Mouse (Mus musculus) Patski (cell line): ENCODE results near the gene Cck. TPM values are rescaled to one million over a fixed set of nuclear protein-coding genes. Genes with fewer than 3 reads are reported as not detected.
"Not testable (repeated sequence)": the region's sequence is repeated elsewhere in the genome, so short reads cannot be mapped to it uniquely, and the experiment has no call there.

Experiments
- ATAC-seq: fragments of 100-300 bp; one replicate; pipeline ENCODE4 v1.8.0; 2021
- CTCF ChIA-PET: fragments of 350-600 bp; sonication (Branson Sonifier 250); formaldehyde crosslinking; loops from one replicate; lab custom pipeline; 2022; ENCODE audit warnings: inconsistent platforms; lab: Charles Lee
- POLR2A ChIA-PET: fragments of 350-600 bp; sonication (Branson Sonifier 250); formaldehyde crosslinking; loops from one replicate; lab custom pipeline; 2022; ENCODE audit warnings: antibody characterized with exemption, inconsistent platforms; lab: Charles Lee
- DNase-seq: peaks from one replicate; pipeline ENCODE4 v3.0.0-alpha.2; 2011; ENCODE audit warnings: low read depth, low spot score
- H3K27me3 ChIP-seq: fragments of 371-371 bp; one replicate; pipeline ENCODE4 v1.5.1; 2021
- CTCF ChIP-seq: fragments of 100-300 bp; IDR thresholded peaks from one replicate; pipeline ENCODE4 v1.5.1; 2021
- in situ Hi-C: fragments of 300-500 bp; cut with MboI; formaldehyde crosslinking; loops from 3 replicates; pipeline ENCODE4 v1.11.1; 2018; ENCODE audit warnings: low pct_unique_long_range_greater_than_20kb, mixed read lengths
- polyA plus RNA-seq: library from polyadenylated mRNA; unstranded; gene quantifications from one replicate; pipeline ENCODE4 v1.2.3, GENCODE M21; 2021

Gene Cck
- polyA plus RNA-seq, 1 experiment from 2014 or later = not detected

DNA sequence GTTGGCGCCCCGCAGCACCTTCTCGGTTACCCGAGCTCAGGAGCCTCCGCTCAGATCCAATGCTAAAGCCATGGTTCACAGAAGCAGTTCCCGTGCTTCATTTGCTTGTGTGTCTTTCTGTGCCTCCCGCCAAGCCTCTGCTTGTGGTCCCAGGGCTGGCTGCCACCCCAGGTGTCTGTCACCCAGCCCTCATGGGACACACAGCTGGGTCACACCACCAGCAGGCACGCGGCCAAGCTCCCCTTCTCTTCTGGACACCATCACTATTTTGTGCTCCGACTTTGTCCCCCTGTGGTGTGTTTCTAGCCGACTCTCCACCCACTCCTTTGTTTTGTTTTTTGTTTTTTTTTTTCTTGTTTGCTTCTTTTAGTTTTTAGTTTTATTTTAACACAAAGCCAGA lies 28.0 kb downstream of the Cck start:
- ChIA-PET POLR2A (no interaction called here), CTCF (no interaction called here)
- H3K27me3 ChIP-seq = no peaks in the 10 kb centered on the region
- no peak for ATAC-seq
- TF ChIP-seq CTCF = no peak
- in situ Hi-C loops = no loop called here
- no peak for DNase-seq

DNA sequence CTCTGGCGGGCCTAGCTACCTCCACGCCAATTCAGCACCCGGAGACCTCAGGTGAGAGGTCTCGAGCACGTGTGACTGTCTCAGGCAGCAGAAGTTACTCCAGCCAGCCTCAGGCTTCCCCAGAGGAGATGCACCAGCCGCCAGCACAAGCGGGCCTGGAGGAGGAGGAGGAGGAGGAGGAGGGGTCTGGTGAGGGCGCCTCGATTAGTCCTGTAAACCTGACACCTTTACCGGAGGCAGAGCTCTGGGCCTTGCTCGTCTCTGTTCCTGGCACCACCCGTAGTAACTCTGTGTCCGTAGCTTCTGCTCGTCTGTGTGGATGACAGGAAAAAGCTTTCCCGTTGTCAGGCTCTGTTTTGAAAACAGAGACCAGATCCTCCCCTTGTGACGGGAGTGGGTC lies 35.0 kb downstream of the Cck start:
- ChIA-PET CTCF (interaction anchor here (1.4 kb wide), 1 partner anchor 76 kb away, joined by 5 read pairs; no protein-coding TSS in a partner anchor), POLR2A (no interaction called here)
- no peaks in the 10 kb centered on the region for H3K27me3 ChIP-seq
- DNase-seq = no peak
- ATAC-seq = no peak
- TF ChIP-seq CTCF = no peak
- in situ Hi-C loops = no loop called here

DNA sequence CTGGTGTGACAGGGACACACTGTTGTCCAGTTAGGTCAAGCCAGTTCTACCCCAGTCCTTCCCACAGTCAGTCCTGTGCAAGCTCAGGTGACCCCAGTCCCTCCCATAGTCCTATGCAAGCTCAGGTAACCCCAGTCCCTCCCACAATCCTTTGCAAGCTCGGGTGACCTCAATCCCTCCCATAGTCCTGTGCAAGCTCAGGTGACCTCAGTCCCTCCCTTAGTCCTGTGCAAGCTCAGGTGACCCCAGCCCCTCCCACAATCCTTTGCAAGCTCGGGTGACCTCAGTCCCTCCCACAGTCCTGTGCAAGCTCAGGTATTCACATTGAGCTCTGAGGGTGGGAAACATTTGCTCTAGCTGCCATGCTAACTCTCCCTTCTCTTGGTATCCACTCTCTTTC lies 35.5 kb downstream of the Cck start:
- POLR2A ChIA-PET = no interaction called here

DNA sequence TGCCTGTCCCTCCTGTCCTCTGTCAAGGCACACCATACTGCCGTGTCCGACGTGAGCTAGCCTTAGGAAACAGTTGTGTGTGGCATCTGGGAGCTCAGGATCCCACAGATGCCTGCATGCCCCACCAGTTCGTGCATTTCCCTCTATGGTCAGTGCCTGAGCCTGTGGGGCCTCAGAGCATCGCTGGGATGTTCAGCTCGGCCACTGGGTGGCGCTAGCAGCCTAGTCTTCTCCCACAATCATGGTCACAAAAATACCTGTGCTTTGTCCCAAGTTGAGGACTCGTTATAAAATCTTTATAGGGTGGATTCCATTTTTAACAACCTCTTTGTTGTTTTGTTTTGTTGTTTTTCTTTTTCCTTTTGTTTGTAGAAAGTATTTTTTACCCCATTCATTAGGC lies 37.0 kb downstream of the Cck start:
- in situ Hi-C loops = loop anchor here (10.0 kb wide), 1 partner anchor 204 kb away; no protein-coding TSS in a partner anchor
- ChIA-PET POLR2A (no interaction called here), CTCF (interaction anchor here (0.6 to 1.0 kb wide), 3 partner anchors 16 to 17 kb away, joined by 3 read pairs; no protein-coding TSS in a partner anchor)
- ATAC-seq (peak; percentile 74), DNase-seq (no peak)
- H3K27me3 ChIP-seq = no peaks in the 10 kb centered on the region
- no peak for TF ChIP-seq CTCF

More for the DNA sequence above, 35.5 kb downstream of the Cck start:
- no peaks in the 10 kb centered on the region for H3K27me3 ChIP-seq
- CTCF ChIA-PET = interaction anchor here (1.4 kb wide), 1 partner anchor 75 kb away, joined by 5 read pairs; no protein-coding TSS in a partner anchor
- TF ChIP-seq CTCF = no peak
- in situ Hi-C loops = loop anchor here (10.0 kb wide), 1 partner anchor 205 kb away; no protein-coding TSS in a partner anchor
- ATAC-seq (no peak), DNase-seq (no peak)

DNA sequence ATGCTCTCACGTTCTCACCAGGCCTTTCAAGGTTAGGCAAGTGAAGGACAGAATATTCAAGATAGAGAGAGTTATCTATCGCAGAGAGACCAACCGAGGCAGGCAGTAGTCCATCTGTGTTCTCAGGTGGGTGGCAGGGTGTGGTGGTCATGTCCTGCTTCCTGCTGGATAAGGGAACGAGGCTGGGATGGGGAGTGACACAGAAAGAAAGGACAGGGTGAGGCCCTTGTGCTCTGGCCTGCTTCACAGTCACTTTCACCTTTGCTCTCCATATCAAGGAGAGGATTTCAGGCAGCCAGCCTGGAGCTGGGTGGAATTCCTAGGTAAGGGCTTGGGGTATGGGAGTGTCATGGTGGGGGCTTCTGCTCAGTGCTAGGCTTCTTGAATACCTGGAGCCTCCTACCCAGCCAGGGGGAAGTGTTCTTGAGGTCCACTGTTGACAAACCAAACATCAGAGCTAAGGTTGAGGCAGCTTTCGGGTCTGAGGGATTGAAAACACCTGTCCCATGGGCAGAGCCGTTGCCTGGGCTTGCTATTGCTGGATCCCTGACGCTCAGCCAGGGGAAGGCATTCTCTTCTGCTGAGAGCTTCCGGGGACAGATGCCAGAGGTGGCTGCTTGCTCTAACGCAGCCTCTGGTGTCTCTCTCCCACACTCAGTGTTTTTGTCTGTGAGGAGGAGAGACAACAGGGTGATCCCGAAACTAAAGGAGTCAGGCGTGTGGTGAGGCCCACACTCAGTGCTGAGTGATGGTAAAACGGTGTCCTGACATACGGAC lies 38.6 kb downstream of the Cck start:
- DNase-seq = no peak
- in situ Hi-C loops = loop anchor here (10.0 kb wide), 1 partner anchor 202 kb away; no protein-coding TSS in a partner anchor
- TF ChIP-seq CTCF = no peak
- no peaks in the 10 kb centered on the region for H3K27me3 ChIP-seq
- ATAC-seq = no peak
- ChIA-PET CTCF (no interaction called here), POLR2A (no interaction called here)

DNA sequence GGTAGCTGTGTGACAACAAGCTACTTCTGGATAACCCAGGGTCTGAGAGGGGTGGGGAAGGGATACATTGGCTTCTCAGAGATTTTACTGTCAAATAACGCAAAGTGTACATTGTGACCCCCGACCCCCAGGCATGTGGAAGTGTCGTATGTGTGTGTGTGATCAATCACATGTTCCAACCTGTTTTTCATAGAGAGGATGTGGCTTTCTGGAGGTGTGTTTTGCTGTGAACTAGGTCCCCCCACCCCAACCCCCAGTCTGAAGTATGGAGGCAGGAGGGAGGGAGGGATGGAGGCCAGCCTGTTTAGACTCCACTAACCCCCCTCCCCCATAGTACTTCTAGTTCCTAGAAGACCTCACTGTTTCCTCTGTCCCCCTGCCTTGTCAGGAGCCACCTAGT lies 40.6 kb downstream of the Cck start:
- no peak for DNase-seq
- TF ChIP-seq CTCF = no peak
- no peak for ATAC-seq
- no peaks in the 10 kb centered on the region for H3K27me3 ChIP-seq
- POLR2A ChIA-PET = no interaction called here
- CTCF ChIA-PET = no interaction called here
- in situ Hi-C loops = loop anchor here (10.0 kb wide), 1 partner anchor 200 kb away; no protein-coding TSS in a partner anchor

DNA sequence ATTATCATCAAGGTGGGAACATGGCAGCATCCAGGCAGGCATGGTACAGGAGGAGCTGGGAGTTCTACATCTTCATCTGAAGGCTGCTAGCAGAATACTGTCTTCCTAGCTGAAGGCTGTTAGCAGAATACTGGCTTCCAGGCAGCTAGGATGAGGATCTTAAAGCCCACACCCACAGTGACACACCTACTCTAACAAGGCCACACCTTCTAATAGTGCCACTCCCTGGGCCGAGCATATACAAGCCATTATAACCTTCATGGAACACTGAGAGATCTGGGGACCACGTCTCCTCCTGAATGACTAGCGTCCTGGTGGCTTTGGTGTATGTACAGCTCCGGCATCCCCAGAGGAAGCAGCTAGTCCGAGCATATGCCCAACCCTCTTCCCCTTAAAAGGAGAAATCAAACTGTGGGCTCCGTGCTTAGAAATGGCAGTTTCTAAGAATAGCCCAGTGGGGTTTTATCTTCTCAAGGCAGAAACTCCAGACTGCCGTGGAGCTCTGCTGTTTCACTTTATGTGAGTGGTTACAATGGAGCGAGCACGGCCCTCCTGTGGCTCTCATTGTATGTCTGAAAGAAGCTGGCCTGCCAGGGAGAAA lies 43.1 kb downstream of the Cck start:
- CTCF ChIA-PET = interaction anchor here (1.1 to 2.4 kb wide), 3 partner anchors 26 to 237 kb away, joined by 3 to 6 read pairs (median 3); no protein-coding TSS in a partner anchor
- in situ Hi-C loops = loop anchor here (10.0 kb wide), 1 partner anchor 198 kb away; no protein-coding TSS in a partner anchor
- not testable (repeated sequence) for ATAC-seq

DNA sequence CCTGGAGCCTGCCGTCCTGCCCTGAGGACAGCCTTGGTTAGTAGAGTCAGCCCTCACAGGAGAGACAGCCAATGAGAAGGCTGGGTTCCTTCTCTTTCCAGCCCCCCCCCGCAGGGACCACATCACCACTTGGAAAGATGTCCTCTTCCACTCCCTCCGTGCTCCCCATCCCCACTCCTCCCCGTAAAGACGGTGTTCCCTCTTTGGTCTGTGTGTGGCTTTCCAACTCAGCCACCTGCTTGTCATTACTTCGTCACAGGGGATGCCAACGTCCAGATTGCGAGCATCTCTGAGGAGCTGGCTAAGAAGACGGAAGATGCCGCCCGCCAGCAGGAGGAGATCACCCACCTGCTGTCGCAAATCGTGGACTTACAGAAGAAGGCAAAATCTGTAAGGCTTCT lies 49.1 kb downstream of the Cck start:
- in situ Hi-C loops = loop anchor here (5.0 kb wide), 1 partner anchor 59 kb away; no protein-coding TSS in a partner anchor
- no peak for TF ChIP-seq CTCF
- H3K27me3 ChIP-seq = no peaks in the 10 kb centered on the region
- ATAC-seq (no peak), DNase-seq (no peak)
- ChIA-PET CTCF (interaction anchor here (1.7 kb wide), 1 partner anchor 54 kb away, joined by 6 read pairs; no protein-coding TSS in a partner anchor), POLR2A (no interaction called here)

More for the DNA sequence above, 43.1 kb downstream of the Cck start:
- not testable (repeated sequence) for H3K27me3 ChIP-seq, DNase-seq
- POLR2A ChIA-PET = interaction anchor here (1.4 kb wide), 1 partner anchor 9 kb away, joined by 3 read pairs; no protein-coding TSS in a partner anchor

DNA sequence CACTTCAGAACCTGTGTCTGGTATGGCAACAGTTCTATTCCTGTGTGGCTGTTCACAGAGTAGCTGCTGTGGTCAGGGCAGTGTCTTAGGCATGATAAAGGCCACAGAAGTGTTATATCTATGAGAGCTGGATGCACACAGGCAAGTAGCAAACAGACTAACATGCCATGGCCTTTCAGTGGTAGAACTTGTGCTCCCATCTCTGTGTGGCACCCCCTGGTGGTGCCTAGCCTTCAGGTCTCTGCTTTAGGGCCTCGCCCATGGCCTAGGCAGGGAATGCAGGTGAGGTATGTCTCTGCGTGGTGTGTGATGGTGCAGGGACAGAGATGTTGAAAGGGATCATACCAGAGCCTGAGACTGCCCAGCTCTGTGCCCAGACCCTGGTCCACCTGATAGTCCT lies 50.1 kb downstream of the Cck start:
- in situ Hi-C loops = loop anchor here (5.0 kb wide), 1 partner anchor 58 kb away; no protein-coding TSS in a partner anchor
- no peaks in the 10 kb centered on the region for H3K27me3 ChIP-seq
- POLR2A ChIA-PET = no interaction called here
- TF ChIP-seq CTCF = no peak
- DNase-seq (no peak), ATAC-seq (no peak)
- CTCF ChIA-PET = interaction anchor here (0.9 to 2.1 kb wide), 5 partner anchors 8 to 59 kb away, joined by 3 to 6 read pairs (median 5); no protein-coding TSS in a partner anchor

DNA sequence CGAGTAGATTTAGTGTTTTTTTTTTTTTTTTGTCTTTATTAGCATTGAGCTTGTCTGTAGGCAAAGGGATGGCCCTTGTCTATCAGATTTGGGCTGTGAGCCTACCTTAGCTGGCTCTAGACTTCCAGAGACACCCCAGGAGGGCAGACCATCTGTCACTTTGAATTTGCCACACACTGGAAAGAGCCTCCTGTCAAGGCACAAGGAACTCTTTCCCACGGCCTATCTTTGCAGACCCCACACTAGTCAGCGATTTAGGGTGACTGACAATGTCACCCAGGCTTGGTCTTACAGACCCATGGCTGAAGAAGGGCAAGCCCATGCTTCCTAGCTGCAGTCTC lies 51.2 kb downstream of the Cck start:
- ChIA-PET CTCF (interaction anchor here (1.7 to 2.1 kb wide), 3 partner anchors 7 to 58 kb away, joined by 4 to 6 read pairs (median 5); no protein-coding TSS in a partner anchor), POLR2A (interaction anchor here (1.7 kb wide), 1 partner anchor 8 kb away, joined by 3 read pairs; no protein-coding TSS in a partner anchor)
- H3K27me3 ChIP-seq = no peaks in the 10 kb centered on the region
- ATAC-seq (no peak), DNase-seq (no peak)
- no peak for TF ChIP-seq CTCF
- in situ Hi-C loops = no loop called here
